Mouse (Mus musculus): Measurements from ENCODE around the gene Dupd1. TPM values are rescaled to one million over a fixed set of nuclear protein-coding genes. Genes with fewer than 3 reads are reported as not detected.

Gene Dupd1
- total RNA-seq, 2 experiments from 2014 or later: not detected

DNA sequence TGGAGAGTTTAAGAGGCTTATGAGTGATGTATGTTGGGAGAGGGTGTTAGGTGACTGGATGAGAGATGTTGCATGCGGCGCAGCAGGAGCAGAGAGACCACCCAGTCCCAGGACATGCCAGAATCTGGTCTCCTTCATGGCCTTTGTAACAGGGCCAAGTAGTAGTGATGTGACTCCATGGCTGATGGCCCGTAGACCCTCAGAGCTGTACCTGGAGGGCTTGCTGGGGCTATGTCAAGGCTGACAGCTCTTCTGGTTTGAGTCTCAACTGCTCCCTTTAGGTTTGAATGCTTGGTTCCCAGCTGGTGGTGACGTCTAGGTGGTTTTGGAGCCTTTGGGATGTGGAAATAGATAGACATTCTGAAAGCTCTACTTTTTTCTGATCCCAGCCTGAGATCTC, 15.6 kb upstream of the Dupd1 start:
- intact Hi-C loops (cut with DNase I): no loop called here
- no peak for DNase-seq

DNA sequence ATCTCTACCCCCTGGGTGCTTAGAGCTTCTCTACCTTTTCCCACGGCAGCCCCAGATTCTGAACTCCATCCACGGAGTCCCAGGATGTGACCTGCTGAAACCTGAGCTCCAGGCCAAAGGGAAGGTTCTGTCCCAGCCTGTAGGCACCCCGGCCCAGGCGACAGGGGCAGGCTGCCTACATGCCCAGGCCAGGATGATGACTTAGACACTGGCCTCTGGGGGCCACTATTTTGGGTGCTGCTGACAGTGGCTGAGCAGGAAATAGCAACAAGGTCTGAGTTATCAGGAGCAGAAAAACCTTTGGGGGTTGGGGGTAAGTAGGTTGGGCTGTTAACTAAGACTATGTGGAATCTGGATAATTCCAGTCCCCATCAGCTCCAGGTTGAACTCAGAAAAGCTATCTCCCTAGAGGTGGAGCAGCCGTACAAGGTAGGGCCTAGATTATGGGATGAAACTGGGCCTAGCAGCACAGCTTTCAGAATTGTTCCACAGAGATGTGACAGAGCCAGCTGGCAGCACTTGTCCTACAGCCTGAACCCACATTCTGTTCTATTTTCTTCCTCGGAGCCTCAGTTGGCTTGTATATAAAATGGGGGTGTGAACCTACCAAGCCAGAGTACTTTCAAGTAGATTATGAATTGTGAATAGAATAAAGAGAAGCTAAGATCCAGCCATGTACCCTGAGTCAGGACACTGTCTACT, 14.8 kb upstream of the Dupd1 start:
- intact Hi-C loops (cut with DNase I): no loop called here
- no peak for DNase-seq

DNA sequence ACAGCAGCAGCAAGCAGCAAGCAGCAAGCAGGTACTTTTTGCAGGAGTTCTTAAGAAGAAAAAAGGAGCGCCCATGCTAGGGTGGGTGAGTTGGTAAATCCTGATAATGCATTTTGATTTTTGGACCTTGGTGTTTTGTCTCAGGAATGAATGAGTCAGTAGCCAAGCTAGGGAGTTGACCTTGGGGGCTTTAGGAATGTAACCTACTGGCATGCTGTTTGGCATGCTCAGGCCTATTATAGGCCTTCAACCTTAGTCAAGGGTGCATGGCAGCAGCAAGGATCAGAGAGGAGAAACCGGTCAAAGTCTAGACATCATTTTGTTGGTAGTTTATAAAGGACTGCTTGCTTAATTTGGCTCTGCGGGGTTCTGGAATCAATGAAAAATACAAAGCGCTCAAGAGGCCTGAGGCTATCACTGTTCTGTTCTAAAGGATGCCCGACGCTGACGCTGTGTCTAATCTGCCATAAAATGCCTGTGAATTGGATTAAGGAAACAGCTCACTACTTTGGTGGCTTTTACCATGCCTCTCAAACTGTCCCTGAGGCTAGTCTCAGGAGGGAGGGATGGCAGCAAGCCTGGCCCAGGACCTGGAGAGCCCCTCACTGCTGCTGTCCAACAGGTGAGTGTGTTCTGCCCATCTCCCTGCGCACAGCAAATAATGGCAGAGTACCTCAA, 7.8 kb upstream of the Dupd1 start:
- intact Hi-C loops (cut with DNase I): no loop called here
- DNase-seq: no peak

DNA sequence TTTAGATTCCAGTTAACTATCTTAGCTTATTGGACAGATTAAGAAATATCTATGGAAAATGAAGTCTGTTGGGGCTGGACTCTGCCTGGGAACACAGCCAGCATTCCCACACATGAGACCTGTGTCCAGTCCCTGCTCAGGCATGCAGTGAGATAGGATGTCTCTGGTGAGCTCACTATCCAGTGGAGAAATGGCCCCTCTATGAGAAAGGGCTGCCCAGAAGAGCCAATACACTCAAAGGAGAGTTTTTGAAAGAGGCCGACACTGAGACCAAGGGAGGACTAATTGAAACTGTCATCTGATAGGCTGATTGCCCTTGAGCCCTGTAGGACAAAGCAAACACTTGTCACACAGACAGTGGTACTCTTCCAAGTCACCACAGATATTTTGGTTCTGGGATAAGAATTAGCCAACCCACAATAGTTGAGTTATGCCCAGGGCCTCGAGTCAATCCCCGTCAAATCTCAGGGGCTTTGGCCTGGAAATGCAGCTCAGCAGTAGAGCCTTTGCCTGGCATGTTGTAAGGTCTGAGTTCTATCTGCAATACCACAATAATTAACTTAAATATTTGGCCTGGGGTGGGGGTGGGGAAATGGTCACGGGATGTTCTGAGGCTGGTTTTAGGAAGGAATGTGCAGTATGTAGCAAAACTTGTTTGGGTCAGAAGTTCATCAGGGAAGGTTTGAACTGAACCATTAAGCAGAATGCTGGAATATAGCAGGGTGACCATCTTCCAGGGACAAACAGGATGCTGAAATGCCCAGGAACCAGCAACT, 6.2 kb upstream of the Dupd1 start:
- intact Hi-C loops (cut with DNase I): no loop called here
- no peak for DNase-seq

DNA sequence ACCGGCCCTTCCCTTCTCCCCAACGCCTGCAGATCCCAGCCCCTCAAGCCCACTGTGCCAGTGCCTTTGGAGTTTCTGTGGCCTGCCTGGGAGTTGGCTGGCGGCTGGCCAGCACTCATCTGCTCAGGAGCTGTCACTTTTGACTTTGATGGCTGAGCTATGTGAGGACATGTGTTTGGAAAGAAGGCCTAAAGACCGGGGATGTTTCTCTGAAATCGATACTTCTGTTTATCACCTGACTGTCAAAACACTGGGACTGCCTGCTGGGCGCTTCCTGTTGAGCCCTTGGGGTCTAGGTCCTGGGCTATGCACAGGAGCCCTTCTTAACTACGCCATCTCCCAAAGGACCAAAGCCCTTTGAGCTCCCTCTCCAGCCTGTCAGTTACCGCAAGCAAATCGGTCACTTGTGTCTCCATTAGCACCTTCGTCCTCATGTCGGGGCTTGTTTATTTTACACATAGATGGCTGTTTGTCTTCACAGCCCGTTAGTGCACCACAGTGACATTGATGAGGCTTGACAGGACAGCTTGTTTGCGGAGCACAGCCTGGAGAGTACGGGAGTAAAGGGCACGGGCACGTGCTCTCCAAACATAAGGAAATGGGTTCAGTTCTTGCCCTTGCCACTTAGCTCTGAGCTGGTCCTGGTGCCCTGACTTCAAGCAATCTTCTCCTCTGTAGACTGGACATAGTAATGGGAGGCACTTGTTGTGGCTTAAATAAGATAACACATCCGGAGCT, 5.4 kb upstream of the Dupd1 start:
- peak; percentile 45 for DNase-seq
- intact Hi-C loops (cut with DNase I): no loop called here

DNA sequence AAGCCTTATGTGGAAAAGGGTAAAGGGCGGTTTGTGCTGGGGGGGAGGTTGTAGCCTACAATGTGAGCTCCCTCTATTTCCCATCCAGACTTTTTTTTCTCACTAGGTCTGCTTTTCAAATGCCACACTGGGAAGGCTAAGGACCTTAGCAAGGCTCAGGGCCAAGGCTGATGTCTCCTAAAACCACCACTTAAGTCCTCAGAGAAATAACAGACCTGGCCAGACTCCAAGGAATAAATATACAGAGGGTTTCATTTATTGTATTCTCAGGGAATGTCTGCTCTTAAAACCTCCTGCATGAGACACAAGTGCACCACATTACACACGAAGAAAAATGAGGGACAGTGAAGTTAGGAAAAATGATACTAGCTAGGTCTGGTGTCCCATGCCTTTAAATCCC, 3.1 kb downstream of the Dupd1 start:
- no peak for DNase-seq
- intact Hi-C loops (cut with DNase I): no loop called here

DNA sequence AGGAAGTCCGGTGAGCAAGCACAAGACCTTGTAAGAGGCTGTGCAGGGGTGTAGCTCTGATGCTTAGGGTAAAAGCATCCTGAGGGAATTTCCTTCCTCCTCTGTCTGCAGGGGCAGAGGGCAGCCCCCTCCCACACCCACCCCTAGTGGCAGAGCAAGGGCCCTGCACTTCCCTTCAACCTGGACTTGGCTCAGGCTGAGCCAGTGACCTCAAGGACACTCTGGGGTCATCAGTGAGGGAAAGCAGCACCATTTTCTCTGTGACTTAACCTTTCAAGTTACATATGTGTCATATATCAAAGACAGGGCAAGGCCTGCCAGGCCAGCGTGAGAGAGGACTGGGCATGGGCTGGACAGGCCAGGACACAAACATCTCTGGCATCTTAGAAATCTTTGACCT, 4.8 kb downstream of the Dupd1 start:
- intact Hi-C loops (cut with DNase I): no loop called here
- no peak for DNase-seq

DNA sequence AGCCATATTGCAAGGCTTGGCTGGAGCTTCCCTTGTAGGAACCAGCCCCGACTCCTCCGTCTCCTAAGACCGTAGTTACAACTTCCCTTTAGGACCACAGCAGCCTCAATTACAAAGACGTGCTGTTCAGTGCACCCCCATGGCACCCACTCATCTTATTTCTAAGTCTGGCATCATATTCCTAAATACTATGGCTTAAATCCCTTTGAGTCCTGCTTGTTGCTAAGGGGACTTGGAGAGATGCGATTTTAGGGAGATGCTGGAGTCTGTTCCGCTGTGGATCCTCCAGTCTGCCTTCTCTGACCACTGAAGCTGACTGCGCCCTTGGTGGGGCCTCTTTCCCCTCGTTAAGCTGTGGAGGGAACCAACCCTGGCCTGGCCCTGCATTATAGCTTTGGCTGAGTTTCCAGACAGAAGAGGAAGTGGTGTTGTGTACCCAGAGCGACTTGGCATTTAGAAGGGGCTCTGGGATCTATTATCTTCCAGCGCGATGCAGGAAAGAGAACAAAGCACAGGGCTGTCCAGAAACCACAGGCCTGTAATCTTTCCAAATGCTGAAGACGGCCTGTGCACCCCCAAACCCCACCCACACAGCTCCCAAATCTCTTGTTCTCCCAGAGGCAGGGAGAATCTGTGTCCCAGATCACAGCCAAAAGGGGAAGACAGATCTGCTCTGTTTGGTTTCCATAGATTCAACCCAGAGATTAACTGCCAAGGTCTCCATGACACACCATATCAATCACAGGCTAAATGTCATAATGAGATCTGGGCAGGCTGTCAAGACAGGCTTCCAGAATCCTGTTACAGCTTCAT, 7.4 kb downstream of the Dupd1 start:
- intact Hi-C loops (cut with DNase I): no loop called here
- DNase-seq: peak; percentile 41

DNA sequence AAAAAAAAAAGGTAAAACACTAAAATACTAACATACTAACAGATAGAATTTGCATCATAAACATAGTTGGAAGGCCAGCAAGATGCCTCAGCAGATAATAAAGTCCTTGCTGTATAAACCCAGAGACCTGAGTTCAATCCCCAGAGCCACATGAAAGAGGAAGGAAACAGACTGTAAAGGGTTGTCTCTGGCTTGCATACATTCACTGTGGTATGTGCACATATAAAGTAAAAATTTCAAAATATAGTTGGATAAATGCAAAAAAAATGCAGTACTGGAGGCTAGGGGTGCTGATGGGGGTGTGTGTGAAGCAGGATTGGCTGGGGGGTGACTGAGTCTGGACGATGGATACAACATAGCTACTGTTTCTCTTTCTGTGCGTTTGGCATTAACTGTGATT, 8.9 kb downstream of the Dupd1 start:
- intact Hi-C loops (cut with DNase I): no loop called here
- no peak for DNase-seq

DNA sequence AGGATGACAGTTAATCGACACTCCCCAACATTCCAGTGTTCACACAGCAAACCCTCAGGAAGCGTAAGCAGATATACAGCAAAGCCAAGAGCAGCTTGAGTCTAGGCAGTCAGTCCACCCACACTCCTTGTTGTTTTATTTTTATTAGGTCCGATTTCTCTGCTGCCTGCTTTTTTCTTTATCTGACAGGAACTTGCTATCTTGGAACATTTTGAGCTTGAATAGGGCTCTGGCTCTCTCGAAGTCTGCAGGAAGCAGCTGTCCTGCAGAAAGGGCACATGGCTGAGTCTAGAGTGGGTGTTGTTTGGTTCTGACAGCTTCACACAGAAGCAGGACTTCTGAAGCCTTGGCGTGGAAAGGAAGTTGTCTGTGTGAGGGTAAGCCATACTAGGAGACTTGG, 11.1 kb downstream of the Dupd1 start:
- DNase-seq: no peak
- intact Hi-C loops (cut with DNase I): no loop called here

DNA sequence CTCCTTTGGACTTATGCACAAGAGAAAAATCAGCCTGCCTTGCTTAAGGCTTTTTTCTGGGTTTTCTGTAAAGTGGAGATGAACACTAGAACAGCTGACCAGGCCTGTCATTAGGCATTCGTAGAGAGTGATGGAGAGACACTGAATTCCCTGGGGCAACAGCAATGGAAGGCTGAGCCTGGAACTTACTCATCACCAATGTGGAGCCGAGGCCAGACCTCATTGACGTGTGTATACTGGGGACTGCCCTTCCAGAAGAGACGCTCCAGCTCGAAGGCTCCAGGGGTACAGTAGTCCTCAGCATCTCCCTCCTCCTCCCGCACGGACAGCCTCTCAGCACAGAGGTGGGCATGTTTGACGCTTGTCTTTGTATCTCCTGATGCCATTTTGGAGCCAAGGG, 11.7 kb downstream of the Dupd1 start:
- no peak for DNase-seq
- intact Hi-C loops (cut with DNase I): no loop called here

DNA sequence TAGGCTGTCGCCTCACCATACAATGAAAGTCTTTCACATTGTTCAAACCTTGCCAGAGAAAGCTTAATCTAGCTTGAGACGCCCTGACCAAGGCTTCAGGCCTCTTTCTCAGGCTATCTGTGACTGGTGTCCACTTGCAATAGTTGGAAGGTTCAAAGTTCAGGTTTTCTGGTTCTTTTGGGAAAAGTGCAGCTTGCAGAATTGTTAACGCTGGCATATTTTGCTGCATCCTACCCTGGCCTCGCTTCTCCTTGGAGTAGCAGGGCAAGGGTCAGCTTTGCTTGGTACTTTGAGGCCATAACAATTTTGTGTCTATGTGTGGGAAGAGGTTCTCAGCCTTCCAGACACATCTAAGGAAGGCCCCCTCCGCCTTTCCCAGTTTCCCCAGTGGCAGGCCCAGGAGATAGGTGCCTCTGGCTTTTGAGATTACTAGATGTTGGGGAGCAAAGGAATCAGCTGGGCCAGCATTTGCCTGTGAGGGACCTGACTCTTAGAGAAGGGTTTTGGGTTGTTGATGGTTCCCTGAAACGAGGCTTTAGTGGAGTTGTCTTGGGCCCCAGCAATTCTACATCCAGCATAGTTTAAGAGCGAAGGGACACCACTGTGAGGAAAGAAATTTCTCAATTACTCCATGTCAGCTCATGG, 18.1 kb downstream of the Dupd1 start:
- no peak for DNase-seq
- intact Hi-C loops (cut with DNase I): no loop called here

DNA sequence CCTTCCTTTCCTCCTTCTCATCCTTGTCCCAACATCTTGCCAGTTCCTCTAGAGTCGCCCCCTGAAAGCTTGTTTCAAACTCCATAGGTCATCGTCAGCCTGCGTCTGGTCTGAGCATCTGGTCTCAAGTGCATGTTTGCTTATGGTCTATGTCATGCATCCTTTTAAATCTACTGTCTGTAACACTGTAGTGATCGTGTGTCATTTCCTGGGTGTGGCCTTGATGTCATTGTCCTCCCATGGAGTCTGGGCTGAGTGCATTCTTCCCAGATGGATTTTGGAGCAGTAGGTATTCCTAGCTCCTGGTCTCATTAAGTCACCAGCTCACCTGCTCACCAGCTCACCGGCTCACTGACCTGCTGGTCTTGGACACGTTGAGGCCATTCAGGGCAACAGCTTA, 19.4 kb downstream of the Dupd1 start:
- intact Hi-C loops (cut with DNase I): no loop called here
- no peak for DNase-seq

DNA sequence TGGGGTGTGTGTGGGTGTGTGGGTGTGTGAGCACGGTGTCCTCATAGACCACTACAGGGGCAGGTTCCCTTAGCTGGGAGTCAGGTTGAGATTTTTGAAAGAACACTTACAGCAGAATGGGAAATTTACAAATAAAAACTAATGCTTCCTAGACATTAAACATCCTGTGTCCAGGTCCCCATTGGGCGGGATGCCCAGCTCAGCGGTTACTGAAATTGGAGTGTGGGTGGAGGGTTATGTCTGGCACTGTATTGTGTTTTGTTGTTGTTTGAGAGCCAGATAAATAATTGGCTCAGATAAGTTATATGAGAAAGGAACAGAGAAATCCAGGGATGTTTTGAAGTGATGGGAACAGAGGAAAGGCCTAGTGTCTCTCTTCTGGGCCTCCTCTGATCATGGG, 23.3 kb downstream of the Dupd1 start:
- DNase-seq: no peak
- intact Hi-C loops (cut with DNase I): no loop called here

DNA sequence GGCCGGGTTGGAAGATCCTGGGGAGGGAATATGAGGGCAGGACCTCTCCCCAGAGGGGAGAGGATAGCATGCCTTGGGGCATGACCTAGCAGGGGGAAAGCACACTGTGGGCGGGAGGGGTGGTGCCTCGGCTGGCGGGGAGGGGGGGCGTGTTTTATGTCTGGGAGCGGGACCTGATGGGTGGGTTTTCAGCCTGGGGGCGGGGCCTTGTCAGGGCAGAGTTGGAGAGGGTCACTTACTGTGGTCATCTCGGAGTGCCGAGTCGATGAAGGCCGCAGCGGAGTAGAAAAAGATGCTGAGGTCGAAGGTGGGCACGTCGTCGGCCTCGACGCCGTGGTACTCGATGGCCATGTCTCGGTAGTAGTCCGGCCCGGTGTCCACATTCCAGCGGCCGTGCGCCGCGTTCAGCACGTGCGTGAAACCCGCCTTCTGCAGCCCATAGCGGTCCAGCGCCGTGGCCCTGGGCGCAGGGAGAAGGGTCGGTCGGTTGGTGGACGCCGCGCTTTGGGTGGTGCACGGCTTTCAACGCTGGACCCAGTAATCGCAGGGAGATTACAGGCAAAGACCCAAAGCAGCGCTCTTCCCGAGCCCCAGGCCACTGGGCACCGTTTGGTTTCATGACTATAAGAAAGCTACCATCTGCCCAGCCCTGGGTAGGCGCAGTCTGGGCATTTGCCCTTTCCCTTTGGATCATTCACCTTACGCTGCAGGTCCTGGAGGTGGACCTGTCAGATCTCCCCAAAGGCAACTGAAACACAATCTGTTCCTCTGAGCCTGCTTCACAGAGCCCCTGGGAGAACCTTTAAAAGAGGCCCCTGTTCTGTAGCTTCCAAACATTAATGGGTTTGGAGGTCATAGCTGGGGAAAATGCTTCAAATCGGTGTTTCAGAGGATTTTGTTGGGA, 27.7 kb downstream of the Dupd1 start:
- no peak for DNase-seq
- intact Hi-C loops (cut with DNase I): no loop called here

DNA sequence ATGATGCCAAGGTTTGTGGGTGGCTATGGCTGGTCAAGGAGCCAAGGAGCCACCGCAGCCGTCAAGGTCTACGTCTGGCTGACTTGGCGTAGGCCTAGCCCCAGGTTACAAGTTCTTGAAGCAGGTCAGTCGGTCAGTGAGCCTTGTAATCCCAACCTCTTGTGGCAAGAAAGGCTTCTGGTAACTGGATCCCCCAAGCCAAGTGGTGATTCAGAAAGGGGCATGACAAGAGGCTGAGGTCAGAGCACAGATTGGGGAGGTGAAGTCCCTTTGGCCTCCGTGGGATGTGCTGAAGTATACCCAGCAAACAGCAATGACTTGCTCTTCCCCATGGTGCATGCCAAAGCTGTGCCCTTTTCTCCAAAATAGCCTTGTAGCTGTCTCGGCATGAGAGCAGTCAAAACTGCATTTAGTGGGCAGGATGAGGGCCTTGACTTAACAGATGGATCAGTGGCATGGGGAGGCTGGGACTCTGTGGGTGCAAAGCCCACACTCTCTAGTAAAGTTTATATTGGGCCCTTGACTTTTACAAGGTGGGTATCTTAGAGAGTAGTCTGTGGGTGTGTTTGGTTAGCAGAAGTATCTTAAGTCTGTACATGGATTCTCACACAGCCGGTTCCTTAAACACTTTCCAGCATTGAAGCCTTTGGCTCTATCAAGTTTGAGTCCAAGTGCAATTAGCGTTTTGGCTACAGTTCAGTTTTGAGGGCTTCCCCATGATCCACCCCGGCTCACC, 28.8 kb downstream of the Dupd1 start:
- intact Hi-C loops (cut with DNase I): no loop called here
- DNase-seq: no peak

DNA sequence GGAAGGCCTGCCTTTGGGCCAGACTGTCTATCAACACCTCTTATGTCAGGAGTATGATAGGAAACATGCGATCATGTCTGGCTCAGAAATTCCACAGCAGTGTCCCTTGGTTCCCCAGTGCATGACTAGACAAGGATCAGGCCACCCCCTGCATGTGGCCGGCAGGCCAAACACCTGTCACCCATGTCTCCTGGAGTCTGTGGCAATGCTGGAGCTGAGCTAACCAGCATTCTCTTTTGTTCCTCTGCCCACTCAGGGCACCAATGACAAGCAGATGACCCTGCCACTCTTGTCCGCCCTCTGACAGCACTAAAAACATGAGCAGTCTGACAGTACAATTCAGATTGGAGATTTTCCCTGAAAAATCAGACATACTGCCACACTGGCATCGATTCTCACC, 30.5 kb downstream of the Dupd1 start:
- intact Hi-C loops (cut with DNase I): no loop called here
- no peak for DNase-seq

DNA sequence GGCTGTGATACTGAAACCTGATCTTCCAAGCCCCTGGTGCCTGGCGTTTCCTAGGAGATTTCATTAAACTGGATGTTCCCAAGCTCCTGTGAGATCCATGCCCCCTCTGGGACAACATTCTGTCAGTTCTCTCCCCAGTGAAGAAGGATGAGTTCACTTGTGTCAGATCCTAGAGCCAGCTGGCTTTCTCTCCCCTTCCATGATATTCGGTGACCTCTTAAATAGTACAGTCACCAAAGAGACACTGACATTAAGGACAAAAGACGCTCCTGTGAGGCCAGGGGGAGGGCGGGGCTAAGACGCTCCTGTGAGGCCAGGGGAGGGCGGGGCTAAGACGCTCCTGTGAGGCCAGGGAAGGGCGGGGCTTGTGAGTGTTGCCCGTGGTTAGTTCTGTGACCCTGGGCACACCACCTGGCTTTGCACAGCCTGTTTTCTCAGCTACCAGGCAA, 31.7 kb downstream of the Dupd1 start:
- intact Hi-C loops (cut with DNase I): no loop called here
- peak; percentile 47 for DNase-seq

Measured in left cerebral cortex, postnatal 4 days (tissue).